Mouse (Mus musculus): ENCODE results near the gene Idh3g. TPM values are rescaled to one million over a fixed set of nuclear protein-coding genes. Genes with fewer than 3 reads are reported as not detected.

The Idh3g gene
- polyA plus RNA-seq (2015; fragmentation: Nextera tagmentation; extraction: Ambion mirVana), result 256 and 265 TPM in 2 replicates

- peak within 1 kb of the TSS; percentile 65 for H3K9ac ChIP-seq (ENCODE audit: low read depth, low read length)
- H3K4me3 ChIP-seq (replicated peaks; ENCODE audit: low read depth, low read length), result peak within 1 kb of the TSS; percentile 50
- peak; percentile 62 for TF ChIP-seq CTCF (IDR thresholded peaks at IDR 0.05; ENCODE audit: low read depth)
- peak within 1 kb of the TSS; percentile 88 for H3K27ac ChIP-seq
- no peaks in the 10 kb centered on the region for H3K27me3 ChIP-seq (ENCODE audit: insufficient read depth, low read length)
- H3K4me2 ChIP-seq (ENCODE audit: low read length), result peak within 1 kb of the TSS; percentile 67
- H3K36me3 ChIP-seq (ENCODE audit: insufficient read depth, low read length), result no peaks in the 10 kb centered on the region
- DNase-seq (ENCODE audit: low spot score) (peak; percentile 97), ATAC-seq (replicated peaks; ENCODE audit: low FRiP score, low read depth) (peak; percentile 97)
- 24% methylated on average over 52 of the region's 52 CpGs for WGBS
- H3K4me1 ChIP-seq (replicated peaks; ENCODE audit: insufficient read depth, low read length), result no peaks in the 10 kb centered on the region
- H3K9me3 ChIP-seq (replicated peaks; ENCODE audit: low read length), result no peaks in the 10 kb centered on the region
Observed at GRCm38 (mm10) chrX:73786364-73787224, at the start of gene Idh3g, which contains the start of gene Ssr4. Idh3g (minus strand) TSS chrX:73786897. Ssr4 (plus strand) TSS chrX:73787028.

GRCm38 (mm10) chrX:73835731-73836130 is 49.0 kb upstream of the Idh3g start:
- Histone ChIP-seq H3K27ac (no peak overlapping the region), H3K4me3 (replicated peaks; ENCODE audit: low read depth, low read length) (no peak overlapping the region), H3K4me1 (replicated peaks; ENCODE audit: insufficient read depth, low read length) (no peaks in the 10 kb centered on the region), H3K4me2 (ENCODE audit: low read length) (no peak overlapping the region), H3K36me3 (ENCODE audit: insufficient read depth, low read length) (no peaks in the 10 kb centered on the region), H3K9me3 (replicated peaks; ENCODE audit: low read length) (no peaks in the 10 kb centered on the region), H3K9ac (ENCODE audit: low read depth, low read length) (no peak overlapping the region), H3K27me3 (ENCODE audit: insufficient read depth, low read length) (no peaks in the 10 kb centered on the region)
- no peak for ATAC-seq (replicated peaks; ENCODE audit: low FRiP score, low read depth)
- no peak for TF ChIP-seq CTCF (IDR thresholded peaks at IDR 0.05; ENCODE audit: low read depth)
- 96% methylated on average over 1 of the region's 1 CpGs for WGBS
- no peak for DNase-seq (ENCODE audit: low spot score)

- H3K36me3 ChIP-seq (ENCODE audit: insufficient read depth, low read length), result no peaks in the 10 kb centered on the region
- DNase-seq (ENCODE audit: low spot score) (peak; percentile 68), ATAC-seq (replicated peaks; ENCODE audit: low FRiP score, low read depth) (peak; percentile 73)
- no peaks in the 10 kb centered on the region for H3K4me1 ChIP-seq (replicated peaks; ENCODE audit: insufficient read depth, low read length)
- no peaks in the 10 kb centered on the region for H3K9me3 ChIP-seq (replicated peaks; ENCODE audit: low read length)
- H3K9ac ChIP-seq (ENCODE audit: low read depth, low read length), result peak within 1 kb of the TSS; percentile 59
- H3K4me3 ChIP-seq (replicated peaks; ENCODE audit: low read depth, low read length), result peak within 1 kb of the TSS; percentile 54
- no peaks in the 10 kb centered on the region for H3K27me3 ChIP-seq (ENCODE audit: insufficient read depth, low read length)
- H3K27ac ChIP-seq, result no peak within 1 kb of the TSS
- TF ChIP-seq CTCF (IDR thresholded peaks at IDR 0.05; ENCODE audit: low read depth), result no peak
- 22% methylated on average over 59 of the region's 84 CpGs for WGBS
- H3K4me2 ChIP-seq (ENCODE audit: low read length), result peak within 1 kb of the TSS; percentile 76
Observed at GRCm38 (mm10) chrX:73824185-73825151, 37.8 kb upstream of the Idh3g start, which contains the start of gene Pdzd4. Pdzd4 (minus strand) TSS chrX:73824969.

- Histone ChIP-seq H3K9me3 (replicated peaks; ENCODE audit: low read length) (no peaks in the 10 kb centered on the region), H3K27me3 (ENCODE audit: insufficient read depth, low read length) (no peaks in the 10 kb centered on the region), H3K4me3 (replicated peaks; ENCODE audit: low read depth, low read length) (peak overlapping the region; percentile 54), H3K4me2 (ENCODE audit: low read length) (peak overlapping the region; percentile 76), H3K27ac (no peak overlapping the region), H3K4me1 (replicated peaks; ENCODE audit: insufficient read depth, low read length) (no peaks in the 10 kb centered on the region), H3K9ac (ENCODE audit: low read depth, low read length) (no peak overlapping the region), H3K36me3 (ENCODE audit: insufficient read depth, low read length) (no peaks in the 10 kb centered on the region)
- TF ChIP-seq CTCF (IDR thresholded peaks at IDR 0.05; ENCODE audit: low read depth), result no peak
- no peak for ATAC-seq (replicated peaks; ENCODE audit: low FRiP score, low read depth)
- 23% methylated on average over 17 of the region's 17 CpGs for WGBS
- DNase-seq (ENCODE audit: low spot score), result peak; percentile 9
Observed at GRCm38 (mm10) chrX:73823747-73824146, 37.0 kb upstream of the Idh3g start.

DNA sequence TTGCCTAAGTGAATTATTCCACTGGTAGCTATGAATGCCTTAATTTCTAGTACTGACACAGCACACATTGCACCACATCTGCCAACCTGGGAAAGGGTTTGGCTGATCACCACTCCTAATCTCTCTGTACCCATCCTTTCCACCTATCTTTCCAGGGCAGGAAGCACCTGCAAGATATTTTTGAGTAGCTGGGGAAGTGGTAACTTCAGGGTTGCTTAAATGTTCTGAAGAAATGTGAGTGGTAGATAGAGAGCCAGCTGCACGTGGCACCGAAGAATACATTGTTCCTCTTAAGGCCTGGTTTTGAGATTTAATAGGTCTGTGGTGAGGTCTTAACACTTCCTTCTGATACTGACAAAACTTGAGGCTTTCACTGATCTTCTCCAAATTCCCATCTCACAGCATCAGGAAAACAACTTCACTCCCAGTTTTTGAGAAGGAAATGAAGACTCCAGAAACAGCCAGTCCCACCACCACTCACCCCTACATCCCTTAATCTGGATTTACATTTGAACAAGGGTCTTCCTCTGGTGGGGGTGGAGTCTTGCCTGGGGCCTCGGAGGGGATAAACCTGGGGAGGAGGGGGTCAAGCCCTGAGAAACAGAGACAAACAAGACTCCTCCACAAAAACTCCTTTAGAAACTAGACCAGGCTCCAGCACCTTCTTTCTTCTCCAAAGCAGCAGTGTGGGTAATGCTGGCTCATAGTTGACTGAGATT is 30.1 kb upstream of the Idh3g start:
- no peaks in the 10 kb centered on the region for H3K4me1 ChIP-seq (replicated peaks; ENCODE audit: insufficient read depth, low read length)

More for the DNA sequence above, 30.1 kb upstream of the Idh3g start:
- Histone ChIP-seq H3K36me3 (ENCODE audit: insufficient read depth, low read length) (no peaks in the 10 kb centered on the region), H3K9me3 (replicated peaks; ENCODE audit: low read length) (no peaks in the 10 kb centered on the region), H3K4me2 (ENCODE audit: low read length) (no peak overlapping the region), H3K9ac (ENCODE audit: low read depth, low read length) (no peak overlapping the region), H3K4me3 (replicated peaks; ENCODE audit: low read depth, low read length) (no peak overlapping the region), H3K27ac (no peak overlapping the region), H3K27me3 (ENCODE audit: insufficient read depth, low read length) (no peaks in the 10 kb centered on the region)
- DNase-seq (ENCODE audit: low spot score), result no peak
- no peak for ATAC-seq (replicated peaks; ENCODE audit: low FRiP score, low read depth)
- 55% methylated on average over 3 of the region's 3 CpGs for WGBS
- no peak for TF ChIP-seq CTCF (IDR thresholded peaks at IDR 0.05; ENCODE audit: low read depth)
